Mouse (Mus musculus): ENCODE measurements around the gene Hsd17b10.

The Hsd17b10 gene

DNA sequence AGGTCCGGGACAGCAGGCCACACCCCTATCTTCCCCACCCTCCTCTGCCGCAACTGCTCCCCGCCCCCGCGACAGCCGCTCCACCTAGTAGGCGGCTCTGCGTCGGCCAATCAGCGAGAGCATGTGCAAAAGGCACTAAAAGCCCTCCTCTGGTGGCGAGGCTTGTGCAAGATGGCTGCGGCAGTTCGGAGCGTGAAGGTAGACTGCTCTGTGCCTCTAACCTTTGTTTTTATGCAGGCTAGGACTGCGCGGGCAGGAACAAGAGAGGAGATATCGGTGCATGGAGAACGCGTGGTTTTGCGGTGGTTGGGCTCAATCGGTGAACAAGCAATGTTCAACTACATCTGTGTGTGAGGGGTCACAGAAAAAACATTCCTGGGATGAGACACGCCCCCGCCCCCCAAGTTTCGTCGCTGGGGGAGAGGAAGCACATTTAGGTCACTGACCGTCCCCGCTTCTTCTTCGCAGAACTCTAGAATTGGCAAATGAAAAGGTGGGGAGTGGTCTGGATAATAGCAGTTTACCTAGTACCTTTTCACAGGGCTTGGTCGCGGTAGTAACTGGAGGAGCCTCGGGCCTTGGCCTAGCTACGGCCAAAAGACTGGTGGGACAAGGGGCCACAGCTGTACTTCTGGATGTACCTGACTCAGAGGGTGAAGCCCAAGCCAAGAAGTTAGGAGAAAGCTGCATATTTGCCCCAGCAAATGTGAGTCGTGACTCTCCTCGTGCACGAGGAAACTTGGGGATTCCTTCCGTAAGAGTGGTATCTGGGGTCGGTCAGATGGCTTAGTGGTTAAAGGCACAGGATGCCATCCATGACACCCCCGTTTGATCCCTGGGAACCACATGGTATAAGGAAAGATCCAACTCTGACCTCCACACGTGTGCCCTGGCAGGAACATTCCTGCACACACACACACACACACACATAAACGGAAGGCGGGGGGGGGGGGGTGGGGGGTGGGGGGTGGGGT, at the start of gene Hsd17b10:
TSS of gene Hsd17b10 (plus strand) at position 109 of the 974 bp plus-strand sequence.
- CTCF ChIA-PET: interaction anchor here (0.7 kb wide), 1 partner anchor 869 kb away, joined by 5 read pairs; no protein-coding TSS in a partner anchor

DNA sequence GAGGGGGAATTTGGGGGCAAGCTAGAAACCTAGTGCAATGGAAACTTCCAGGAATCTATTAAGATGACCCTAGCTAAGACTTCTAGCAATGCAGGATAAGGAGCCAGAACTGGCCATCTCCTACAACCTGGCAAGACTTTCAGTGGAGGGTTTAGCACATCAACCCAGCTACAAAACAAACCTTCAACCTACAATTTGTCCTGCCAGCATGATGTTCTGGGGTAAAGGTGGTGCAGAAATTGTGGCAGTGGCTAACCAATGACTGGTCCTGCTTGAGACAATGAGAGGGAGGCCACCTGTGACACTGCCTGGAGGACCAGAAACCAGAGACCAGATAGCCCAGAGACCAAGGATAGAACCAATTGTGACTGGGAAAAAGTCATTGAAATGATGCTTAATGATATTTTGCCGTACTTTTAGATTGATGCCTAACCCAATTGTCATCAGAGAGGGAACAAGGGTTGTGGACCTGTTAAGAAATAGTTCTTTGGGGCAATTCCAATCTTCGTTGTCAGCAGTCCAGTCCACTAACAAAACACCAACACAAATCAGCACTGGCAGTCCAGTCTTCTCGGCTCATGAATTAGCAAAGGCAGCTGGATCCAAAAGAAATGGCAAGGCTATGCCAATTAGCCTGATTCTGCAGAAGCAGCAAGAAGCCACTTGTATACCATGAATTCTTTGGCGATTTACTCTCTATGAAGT, 2.5 kb upstream of the Hsd17b10 start:
- CTCF ChIA-PET: no interaction called here

DNA sequence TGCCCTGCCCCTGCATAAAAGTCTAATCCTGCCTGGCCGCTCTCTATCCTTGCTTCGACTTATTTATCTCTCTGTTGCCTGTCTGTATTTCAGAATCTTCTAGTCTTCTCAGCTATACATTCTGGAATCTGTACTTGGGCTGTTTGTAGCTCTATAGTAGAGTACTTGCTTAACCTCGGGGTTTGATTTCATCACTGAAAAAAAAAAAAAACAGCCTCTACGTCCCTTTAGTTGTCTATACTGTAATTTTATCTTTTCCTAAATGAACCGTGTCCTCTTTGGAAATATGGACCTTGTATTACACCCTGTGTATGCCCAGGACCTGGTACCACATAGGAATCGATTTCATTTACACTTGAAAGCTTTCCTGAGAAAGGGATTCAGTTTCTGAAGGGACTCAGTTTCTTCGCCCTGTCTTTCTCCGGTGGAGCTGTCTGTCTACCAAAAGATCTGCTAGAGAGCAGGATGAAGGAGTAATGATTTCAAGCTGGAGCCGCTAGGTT, 412 bp upstream of the Hsd17b10 start:
- CTCF ChIA-PET: interaction anchor here (0.7 kb wide), 1 partner anchor 868 kb away, joined by 5 read pairs; no protein-coding TSS in a partner anchor

DNA sequence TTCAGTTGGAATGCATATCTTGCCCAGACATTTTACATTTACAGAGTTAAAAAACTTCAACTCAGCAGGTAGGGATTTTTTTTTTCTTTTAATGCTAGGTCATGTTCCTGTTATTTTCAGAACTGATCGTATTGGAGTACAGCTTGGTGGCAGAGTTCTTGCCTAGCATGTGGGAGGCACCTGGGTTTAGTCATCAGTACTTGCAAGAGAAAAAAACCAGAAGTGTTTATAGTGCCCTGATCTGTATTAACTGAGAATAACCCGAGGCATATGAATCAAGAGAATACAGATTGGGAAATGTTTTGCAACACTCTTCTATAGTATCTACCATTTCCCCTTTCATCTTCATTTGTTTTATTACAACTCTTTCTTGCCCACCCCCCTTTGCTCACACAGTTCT, 1.2 kb downstream of the Hsd17b10 start:
- CTCF ChIA-PET: no interaction called here

DNA sequence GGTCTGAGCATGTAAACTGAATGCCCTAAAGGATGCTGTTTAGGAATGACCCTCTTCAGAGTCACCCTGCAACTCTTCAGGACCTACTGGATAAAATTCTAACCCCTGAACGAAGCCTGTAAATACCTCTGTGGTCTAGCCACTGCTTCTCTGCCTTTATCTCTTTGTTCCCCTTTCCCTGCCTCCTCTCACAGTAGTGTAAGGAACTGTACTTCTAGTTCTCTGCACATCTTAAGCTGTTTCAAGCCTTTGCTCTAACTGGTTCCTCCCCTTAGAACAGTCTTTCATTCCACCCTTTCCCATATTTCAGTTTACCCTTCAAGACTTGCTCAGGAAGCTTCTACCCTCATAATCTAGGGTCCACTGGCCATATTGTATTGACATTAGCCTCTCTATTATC, 6.2 kb downstream of the Hsd17b10 start:
- CTCF ChIA-PET: no interaction called here

DNA sequence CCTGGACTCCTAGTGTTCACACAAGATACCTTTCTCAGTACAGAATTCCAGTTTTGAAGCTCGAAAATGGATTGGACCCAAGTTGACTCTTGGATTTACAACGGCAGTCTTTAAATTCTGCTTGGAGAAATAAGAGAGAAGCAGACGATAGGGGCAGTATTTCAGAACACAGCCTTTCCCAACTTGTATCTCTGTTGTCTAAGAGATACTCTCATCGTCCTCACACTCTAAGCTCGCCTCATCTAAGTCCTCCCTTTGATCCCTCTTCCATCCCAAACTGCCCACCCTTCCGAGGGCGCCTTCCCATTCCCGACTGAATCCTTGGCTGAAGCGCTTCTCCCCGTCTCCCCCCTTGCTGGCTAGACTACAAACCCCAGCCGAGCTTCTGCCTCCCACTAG, 14.1 kb downstream of the Hsd17b10 start:
- CTCF ChIA-PET: no interaction called here

DNA sequence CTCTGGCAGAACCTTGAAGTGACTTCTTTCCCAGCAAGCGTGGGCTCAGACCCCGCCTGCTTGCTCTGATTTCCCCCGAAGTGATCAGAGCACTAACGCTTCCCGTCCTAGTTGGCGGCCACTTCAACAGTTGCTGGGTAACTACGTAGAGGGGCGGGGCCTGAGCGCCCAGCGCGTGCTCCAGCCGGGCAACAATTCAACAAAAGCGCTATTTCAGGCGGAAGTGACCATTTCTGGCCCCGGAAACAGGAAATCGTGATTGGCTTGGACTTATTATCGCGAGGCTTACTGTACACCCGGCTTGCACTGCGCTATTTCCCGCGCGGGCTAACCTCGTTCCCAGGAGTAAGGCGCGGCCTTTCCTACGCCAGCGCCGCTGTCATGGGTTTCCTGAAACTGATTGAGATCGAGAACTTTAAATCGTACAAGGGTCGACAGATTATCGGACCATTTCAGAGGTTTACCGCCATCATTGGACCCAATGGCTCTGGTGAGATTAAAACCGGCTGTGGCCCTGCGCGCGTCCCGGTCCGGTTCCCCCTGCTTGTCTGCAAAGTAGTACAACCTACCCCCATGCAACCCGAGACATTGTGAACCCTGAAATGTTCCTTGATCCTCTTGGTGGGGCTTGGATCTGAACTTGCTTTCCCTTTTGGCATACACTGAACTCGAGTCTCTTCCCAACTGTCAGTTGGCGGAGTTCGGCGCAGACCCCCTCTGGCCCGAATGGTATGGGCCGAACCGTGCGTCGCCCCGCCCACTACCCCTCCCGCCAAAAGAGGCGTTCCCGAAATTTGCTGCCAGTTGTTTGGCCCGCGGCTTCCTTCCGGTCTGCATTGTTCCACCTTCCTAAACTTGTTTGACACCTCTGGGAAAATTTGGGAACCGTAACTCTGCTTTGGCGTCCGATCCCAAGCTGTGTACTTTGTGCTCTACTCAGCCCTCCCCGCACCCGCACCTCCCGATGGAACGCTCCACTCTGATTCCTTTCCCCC, 14.8 kb downstream of the Hsd17b10 start, which contains the start of the genes Ribc1 and Smc1a:
TSS of gene Ribc1 (minus strand) at position 145 of the 995 bp plus-strand sequence.
TSS of gene Smc1a (plus strand) at position 278 of the 995 bp plus-strand sequence.
- CTCF ChIA-PET: no interaction called here

DNA sequence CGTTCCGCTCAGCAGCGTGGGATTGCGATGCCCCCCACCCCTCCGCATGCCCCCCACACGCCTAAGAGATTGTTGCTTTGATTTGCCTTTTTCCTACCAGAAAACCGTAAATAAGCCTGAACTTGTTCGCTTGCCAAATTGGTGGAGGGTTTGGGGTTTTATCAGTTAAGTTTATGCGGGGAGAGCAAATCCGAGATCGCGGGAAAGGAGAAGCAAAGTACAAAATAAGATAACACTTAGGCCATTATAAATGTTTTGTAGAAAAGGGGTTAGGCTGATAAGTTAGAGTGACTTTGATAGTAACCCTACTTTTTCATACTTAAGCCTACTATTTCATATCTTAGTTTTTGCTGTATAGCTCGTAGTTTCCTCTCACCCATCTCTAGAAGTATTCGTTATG, 15.5 kb downstream of the Hsd17b10 start:
- CTCF ChIA-PET: no interaction called here

DNA sequence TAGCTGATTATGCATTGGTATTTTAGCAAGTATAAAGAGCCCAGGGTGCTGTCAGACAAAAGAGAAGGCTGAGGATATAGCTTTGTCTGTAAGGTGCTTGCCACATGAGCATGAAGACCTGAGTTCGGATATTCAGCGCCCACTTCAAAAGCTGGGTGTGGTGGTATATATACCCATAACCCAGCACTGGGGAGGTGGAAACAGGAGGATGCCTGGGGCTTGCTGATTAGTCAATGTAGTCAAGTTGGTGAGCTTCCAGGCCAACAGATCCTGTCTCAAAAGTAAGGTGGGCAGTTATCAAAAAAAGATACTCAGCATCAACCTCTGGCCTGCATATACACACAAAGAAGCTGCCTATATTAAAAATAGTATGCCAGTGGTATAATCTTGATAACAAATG, 17.6 kb downstream of the Hsd17b10 start:
- CTCF ChIA-PET: interaction anchor here (0.6 kb wide), 1 partner anchor 12 kb away, joined by 3 read pairs; no protein-coding TSS in a partner anchor

DNA sequence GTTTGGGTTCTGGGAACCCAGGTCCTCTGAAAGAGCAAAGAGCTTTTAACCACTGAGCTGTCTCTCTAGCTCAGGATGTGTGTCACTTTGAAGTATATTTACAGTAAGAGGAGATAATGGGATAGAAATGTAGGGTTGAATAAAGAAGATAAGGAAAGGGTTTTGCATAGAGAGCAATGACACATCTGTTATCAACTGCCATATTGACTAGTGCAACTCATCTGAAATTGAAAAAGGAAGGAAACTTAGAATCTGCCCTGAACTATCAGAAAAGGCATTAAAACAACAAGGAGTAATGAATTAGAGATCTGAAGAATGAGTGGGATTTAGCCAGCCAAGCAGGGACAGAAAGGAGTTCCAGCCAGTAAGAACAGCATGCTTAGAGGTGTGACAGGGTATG, 38.2 kb downstream of the Hsd17b10 start:
- CTCF ChIA-PET: no interaction called here

DNA sequence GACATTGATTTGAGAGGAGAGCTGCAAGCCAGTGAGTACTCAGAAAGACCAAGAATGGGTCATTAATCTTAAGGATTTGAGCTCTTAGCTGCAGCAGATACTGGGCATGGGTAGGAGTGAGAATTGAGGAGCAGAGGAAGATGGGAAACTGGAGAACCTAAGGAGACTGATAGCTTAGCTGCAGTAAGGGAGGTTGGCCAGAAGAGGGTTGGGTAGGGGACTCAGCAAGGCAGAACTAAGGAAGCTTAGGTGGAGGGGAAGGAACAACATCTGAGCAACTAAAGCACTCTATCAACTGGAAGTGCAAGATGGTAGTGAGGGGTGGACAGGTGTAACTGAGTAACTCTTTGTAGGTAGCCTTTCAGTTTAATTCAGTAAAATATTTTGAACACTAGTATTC, 45.6 kb downstream of the Hsd17b10 start:
- CTCF ChIA-PET: no interaction called here

DNA sequence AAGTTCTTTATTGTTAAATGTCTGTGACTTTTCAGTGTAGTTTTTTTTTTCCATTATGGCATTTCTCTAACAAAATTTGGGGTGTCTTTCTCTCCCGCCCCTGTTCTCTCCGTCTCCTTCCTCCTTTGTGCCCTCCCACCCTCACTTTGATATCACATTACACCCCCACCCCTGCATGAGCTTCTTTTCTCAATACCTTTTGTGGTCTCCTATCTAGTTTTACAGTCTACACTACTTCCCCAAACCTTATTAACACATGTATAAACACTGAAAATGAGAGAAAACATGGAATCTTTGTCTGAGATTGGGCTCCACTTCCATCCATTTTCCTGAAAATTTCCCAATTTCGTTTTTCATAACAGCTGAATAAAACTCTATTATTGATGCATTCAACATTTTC, 50.9 kb downstream of the Hsd17b10 start:
- CTCF ChIA-PET: no interaction called here
